Mouse (Mus musculus): ENCODE measurements around the gene Prpf6.

- TF ChIP-seq POLR2A (IDR thresholded peaks at IDR 0.05; ENCODE audit: low read depth, low read length): no peak
- TF ChIP-seq CTCF (IDR thresholded peaks at IDR 0.05; ENCODE audit: extremely low read depth, insufficient read length, insufficient replicate concordance, low read depth, low read length): no peak
Observed at GRCm38 (mm10) chr2:181623401-181623800, 31.7 kb downstream of the Prpf6 start.

Data from small intestine, adult 2 months (tissue).